Mouse (Mus musculus): ENCODE data around the gene Shkbp1.

Shkbp1 gene

GRCm38 (mm10) chr7:27310306-27310705 is 45.5 kb downstream of the Shkbp1 start:
- no peak for DNase-seq (ENCODE audit: low spot score in 2 of 2)

GRCm38 (mm10) chr7:27309832-27310231 is 46.0 kb downstream of the Shkbp1 start:
- no peak for DNase-seq (ENCODE audit: low spot score in 2 of 2)

- no peak for DNase-seq (ENCODE audit: low spot score in 2 of 2)
Observed at GRCm38 (mm10) chr7:27308821-27309549, 46.8 kb downstream of the Shkbp1 start.

GRCm38 (mm10) chr7:27307551-27307950 is 48.3 kb downstream of the Shkbp1 start:
- no peak for DNase-seq (ENCODE audit: low spot score in 2 of 2)

- no peak for DNase-seq (ENCODE audit: low spot score in 2 of 2)
Observed at GRCm38 (mm10) chr7:27306161-27307160, 49.4 kb downstream of the Shkbp1 start.

GRCm38 (mm10) chr7:27305091-27305730 is 50.6 kb downstream of the Shkbp1 start:
- DNase-seq (ENCODE audit: low spot score in 2 of 2): no peak

- DNase-seq (ENCODE audit: low spot score in 2 of 2): peak in 1 of 2 experiments; percentile 60
Observed at GRCm38 (mm10) chr7:27302172-27302571, 53.6 kb downstream of the Shkbp1 start.

- no peak for DNase-seq (ENCODE audit: low spot score in 2 of 2)
Observed at GRCm38 (mm10) chr7:27300801-27301200, 55.0 kb downstream of the Shkbp1 start.

GRCm38 (mm10) chr7:27300351-27300750 is 55.5 kb downstream of the Shkbp1 start:
- DNase-seq (ENCODE audit: low spot score in 2 of 2): no peak

GRCm38 (mm10) chr7:27298816-27299215 is 57.0 kb downstream of the Shkbp1 start:
- DNase-seq (ENCODE audit: low spot score in 2 of 2): no peak

GRCm38 (mm10) chr7:27298033-27298610 is 57.7 kb downstream of the Shkbp1 start:
- no peak for DNase-seq (ENCODE audit: low spot score in 2 of 2)

GRCm38 (mm10) chr7:27296518-27296917 is 59.3 kb downstream of the Shkbp1 start:
- no peak for DNase-seq (ENCODE audit: low spot score in 2 of 2)

- DNase-seq (ENCODE audit: low spot score in 2 of 2): no peak
Observed at GRCm38 (mm10) chr7:27295956-27296355, 59.9 kb downstream of the Shkbp1 start.

Measured in frontal cortex, postnatal 14 days (tissue).